Mouse (Mus musculus): ENCODE results near the gene Pecr.

DNA sequence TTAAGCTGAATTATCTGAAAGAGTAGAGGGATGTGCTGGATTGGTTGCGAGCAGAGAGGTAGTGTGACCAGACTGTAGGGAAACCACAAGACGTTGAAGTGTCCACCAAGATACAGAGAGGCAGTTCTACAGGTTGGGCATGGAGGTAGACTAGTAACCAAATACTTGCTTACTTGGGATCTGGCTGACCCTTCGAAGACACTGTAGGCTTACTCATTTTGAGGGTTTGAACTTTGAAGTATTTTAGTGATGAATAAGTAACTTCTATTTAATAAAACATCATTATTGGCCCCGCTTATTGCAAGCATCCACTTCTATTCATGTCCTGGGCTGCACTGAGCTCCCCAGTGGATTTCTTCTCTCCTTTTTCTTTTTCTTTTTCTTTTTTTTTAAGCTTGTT is 7.3 kb upstream of the Pecr start:
- TF ChIP-seq MAZ (IDR thresholded peaks at IDR 0.05; ENCODE audit: low read depth, low read length) = no peak
- no peak for TF ChIP-seq UBTF (IDR thresholded peaks at IDR 0.05; ENCODE audit: low read depth, low read length)
- no peak for TF ChIP-seq ELF1 (IDR thresholded peaks at IDR 0.05; ENCODE audit: low read depth, low read length)
- no peak for TF ChIP-seq MXI1 (IDR thresholded peaks at IDR 0.05; ENCODE audit: low read depth, low read length)

Data from CH12.LX (cell line).